Mouse (Mus musculus) bone marrow, adult 2 months (tissue): ENCODE measurements around the gene Btg1.

Experiments
- CTCF ChIP-seq: fragments of 200-500 bp; IDR thresholded peaks from 2 replicates; pipeline ENCODE4 v1.5.1; 2011; ENCODE audit warnings: low read length, control low read depth; ENCODE audit not compliant: control insufficient read depth, insufficient read depth
- POLR2A ChIP-seq: fragments of 200-500 bp; IDR thresholded peaks from 2 replicates; pipeline ENCODE4 v1.6.1; 2011; ENCODE audit warnings: low read depth, mild to moderate bottlenecking, control low read depth, low read length, borderline replicate concordance; ENCODE audit not compliant: control insufficient read depth

- TF ChIP-seq CTCF (no peak), POLR2A (no peak)
Observed at GRCm38 (mm10) chr10:96602339-96602738, 14.5 kb upstream of the Btg1 start.
